Mouse (Mus musculus) heart, adult 2 months (tissue): ENCODE measurements at regions not wholly inside any gene's neighbourhood (a gene's known extent, or its start where the extent isn't known, plus 50 kb on each side); places are given as distances from the start of the nearest gene placed in this dataset.

Source experiments
- DNase-seq, 2 experiments: peaks; one replicate each; pipeline ENCODE4 v3.0.0; 2021
- H3K27ac ChIP-seq: fragments of 200-600 bp; 2 replicates; pipeline ENCODE4 v1.8.1; 2022
- H3K27me3 ChIP-seq: fragments of 200-500 bp; 2 replicates; pipeline ENCODE4 v1.6.1; 2012; ENCODE audit warnings: mild to moderate bottlenecking, low read length, inconsistent platforms, mixed read lengths; ENCODE audit not compliant: control insufficient read depth, insufficient read depth
- H3K36me3 ChIP-seq: fragments of 200-500 bp; 2 replicates; pipeline ENCODE4 v1.6.1; 2012; ENCODE audit warnings: low read length, inconsistent platforms; ENCODE audit not compliant: control insufficient read depth, insufficient read depth
- H3K4me1 ChIP-seq: fragments of 200-500 bp; 2 replicates; pipeline ENCODE4 v1.6.1; 2011; ENCODE audit warnings: low read length; ENCODE audit not compliant: control insufficient read depth, insufficient read depth
- H3K4me3 ChIP-seq: fragments of 200-600 bp; 2 replicates; pipeline ENCODE4 v1.8.1; 2022
- H3K79me2 ChIP-seq: fragments of 200-500 bp; replicated peaks from 2 replicates; pipeline ENCODE4 v1.6.1; 2012; ENCODE audit warnings: mild to moderate bottlenecking, inconsistent platforms, low read length, moderate library complexity, mixed read lengths; ENCODE audit not compliant: control insufficient read depth, insufficient read depth
- H3K9ac ChIP-seq: fragments of 200-500 bp; 2 replicates; pipeline ENCODE4 v1.6.1; 2012; ENCODE audit warnings: low read depth, mild to moderate bottlenecking, control low read depth, inconsistent platforms, low read length, mixed read lengths
- CTCF ChIP-seq: fragments of 200-600 bp; IDR thresholded peaks from 2 replicates; pipeline ENCODE4 v1.8.1; 2022; ENCODE audit warnings: antibody characterized with exemption, mild to moderate bottlenecking, moderate library complexity
- EP300 ChIP-seq: fragments of 200-500 bp; IDR thresholded peaks from 2 replicates; pipeline ENCODE4 v1.6.1; 2011; ENCODE audit warnings: low read depth, low read length, control low read depth; ENCODE audit not compliant: insufficient read depth
- POLR2A ChIP-seq: fragments of 200-500 bp; IDR thresholded peaks from 2 replicates; pipeline ENCODE4 v1.6.1; 2011; ENCODE audit warnings: mild to moderate bottlenecking, low read depth, low read length, control low read depth; ENCODE audit not compliant: insufficient read depth
- WGBS: fragments of 180-500 bp; shearing (Covaris S2); methylation state at CpG from one replicate; pipeline ENCODE4 v1.1.7; 2018; 5-methylcytosine and 5-hydroxymethylcytosine counted together
- intact Hi-C: fragments of 180-260 bp; cut with DNase I; formaldehyde crosslinking; loops from one replicate; pipeline ENCODE4 v1.15.1; 2025

DNA sequence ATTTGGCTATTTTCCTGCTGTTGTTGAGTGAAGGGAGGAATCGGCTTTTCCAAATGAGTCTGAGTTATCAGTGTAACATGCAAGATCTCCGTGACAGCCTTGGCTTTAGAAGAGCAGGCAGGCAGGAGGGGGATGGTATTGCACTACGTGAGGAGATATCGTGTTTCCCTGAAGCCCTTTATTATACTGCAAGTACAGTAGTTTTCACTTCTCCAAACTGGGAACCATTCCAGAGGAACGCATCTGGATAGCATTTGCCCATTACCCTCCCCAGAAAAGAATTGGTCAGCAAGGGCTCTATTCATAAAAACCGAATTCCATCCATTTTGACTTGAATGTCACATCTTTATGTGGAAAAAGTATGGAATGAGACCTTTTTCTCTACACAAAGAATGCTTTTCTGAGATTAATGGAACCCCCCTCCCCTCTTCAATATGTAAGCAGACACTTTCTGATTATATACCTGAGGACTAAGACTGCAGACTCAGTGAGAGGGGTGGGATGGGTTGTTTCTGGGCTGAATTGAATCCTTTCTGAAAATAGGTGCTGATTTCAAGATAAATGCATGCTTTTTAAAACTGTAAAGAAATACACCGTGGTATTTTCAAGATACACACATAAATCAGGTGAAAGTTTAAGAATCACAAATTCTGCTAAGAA is 571.8 kb downstream of the Car8 start:
- no peaks in the 10 kb centered on the region for H3K36me3 ChIP-seq
- H3K9ac ChIP-seq = no peak overlapping the region
- H3K27ac ChIP-seq = no peak overlapping the region
- intact Hi-C loops = no loop called here
- H3K4me1 ChIP-seq = no peaks in the 10 kb centered on the region
- 38% methylated on average over 7 of the region's 7 CpGs for WGBS
- H3K4me3 ChIP-seq = no peak overlapping the region
- no peaks in the 10 kb centered on the region for H3K79me2 ChIP-seq
- H3K27me3 ChIP-seq = no peaks in the 10 kb centered on the region
- no peak for DNase-seq
- no peak for TF ChIP-seq CTCF

DNA sequence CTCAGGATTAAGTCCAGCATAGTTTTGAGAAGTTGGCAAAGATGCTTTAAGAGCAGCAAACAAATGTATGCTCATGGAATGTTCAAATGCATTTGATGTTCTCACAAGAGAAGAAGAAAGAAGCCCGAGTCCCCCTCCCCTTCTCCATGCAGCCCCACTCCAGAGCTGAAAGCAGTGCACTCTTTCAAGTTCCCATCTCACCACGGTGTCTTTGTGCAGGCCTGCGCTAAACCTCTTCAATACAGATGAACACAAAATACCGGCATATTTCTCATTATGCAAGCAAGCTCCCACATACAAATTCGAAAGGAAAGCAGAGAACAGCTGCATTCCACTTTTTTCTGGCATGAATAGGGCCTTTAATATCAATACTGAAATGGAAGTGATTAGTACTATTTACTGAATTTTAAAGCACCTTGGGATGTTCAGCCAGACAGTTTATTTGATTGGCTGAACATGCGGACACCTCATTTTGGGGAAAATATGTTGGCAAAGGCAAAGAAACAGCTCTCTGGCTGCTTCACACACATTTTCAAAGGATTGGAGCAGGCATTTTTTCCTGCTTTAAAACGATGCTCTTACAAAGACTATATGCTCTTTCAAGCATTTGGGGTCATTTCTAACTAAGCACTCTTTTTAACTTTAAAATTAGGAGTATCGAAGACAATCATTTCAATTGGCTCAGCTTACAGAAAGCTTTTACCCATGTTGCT is 595.8 kb downstream of the Car8 start:
- Histone ChIP-seq H3K27ac (no peak overlapping the region), H3K4me1 (no peaks in the 10 kb centered on the region), H3K79me2 (no peaks in the 10 kb centered on the region), H3K4me3 (no peak overlapping the region), H3K9ac (no peak overlapping the region), H3K36me3 (no peaks in the 10 kb centered on the region), H3K27me3 (no peaks in the 10 kb centered on the region)
- WGBS = 78% methylated on average over 8 of the region's 8 CpGs
- intact Hi-C loops = no loop called here
- no peak for DNase-seq
- TF ChIP-seq POLR2A (no peak), CTCF (no peak), EP300 (no peak)

GRCm38 (mm10) chr4:7597671-7598390 is 641.0 kb downstream of the Car8 start:
- TF ChIP-seq POLR2A (no peak), EP300 (no peak), CTCF (no peak)
- WGBS = 72% methylated on average over 4 of the region's 4 CpGs

GRCm38 (mm10) chr4:7596116-7596515 is 642.7 kb downstream of the Car8 start:
- intact Hi-C loops = no loop called here
- Histone ChIP-seq H3K36me3 (no peaks in the 10 kb centered on the region), H3K4me1 (no peaks in the 10 kb centered on the region), H3K4me3 (no peak overlapping the region), H3K79me2 (no peaks in the 10 kb centered on the region), H3K27me3 (no peaks in the 10 kb centered on the region), H3K27ac (no peak overlapping the region), H3K9ac (no peak overlapping the region)
- WGBS = 21% methylated on average over 4 of the region's 4 CpGs
- TF ChIP-seq POLR2A (no peak), EP300 (no peak), CTCF (no peak)
- DNase-seq = no peak

More at GRCm38 (mm10) chr4:7597671-7598390, 641.0 kb downstream of the Car8 start:
- H3K79me2 ChIP-seq = no peaks in the 10 kb centered on the region
- no peak overlapping the region for H3K4me3 ChIP-seq
- DNase-seq = no peak
- no peaks in the 10 kb centered on the region for H3K4me1 ChIP-seq
- H3K9ac ChIP-seq = no peak overlapping the region
- no peak overlapping the region for H3K27ac ChIP-seq
- intact Hi-C loops = no loop called here
- no peaks in the 10 kb centered on the region for H3K36me3 ChIP-seq
- no peaks in the 10 kb centered on the region for H3K27me3 ChIP-seq

- Histone ChIP-seq H3K4me3 (no peak overlapping the region), H3K9ac (no peak overlapping the region), H3K27ac (no peak overlapping the region), H3K36me3 (no peaks in the 10 kb centered on the region), H3K4me1 (no peaks in the 10 kb centered on the region), H3K79me2 (no peaks in the 10 kb centered on the region), H3K27me3 (no peaks in the 10 kb centered on the region)
- no peak for DNase-seq
- intact Hi-C loops = no loop called here
- no peak for TF ChIP-seq EP300
- TF ChIP-seq CTCF = no peak
- TF ChIP-seq POLR2A = no peak
- 75% methylated on average over 4 of the region's 4 CpGs for WGBS
Measured at GRCm38 (mm10) chr4:7583851-7584250, 655.0 kb downstream of the Car8 start.

- Histone ChIP-seq H3K4me3 (no peak overlapping the region), H3K9ac (no peak overlapping the region), H3K4me1 (no peaks in the 10 kb centered on the region), H3K27me3 (no peaks in the 10 kb centered on the region), H3K27ac (no peak overlapping the region), H3K36me3 (no peaks in the 10 kb centered on the region), H3K79me2 (no peaks in the 10 kb centered on the region)
- no peak for DNase-seq
- WGBS = 82% methylated on average over 4 of the region's 4 CpGs
- intact Hi-C loops = no loop called here
- TF ChIP-seq POLR2A (no peak), CTCF (no peak), EP300 (no peak)
Measured at GRCm38 (mm10) chr4:7581931-7582330, 656.9 kb downstream of the Car8 start.
